Mouse (Mus musculus): ENCODE measurements around the gene Sod1.

DNA sequence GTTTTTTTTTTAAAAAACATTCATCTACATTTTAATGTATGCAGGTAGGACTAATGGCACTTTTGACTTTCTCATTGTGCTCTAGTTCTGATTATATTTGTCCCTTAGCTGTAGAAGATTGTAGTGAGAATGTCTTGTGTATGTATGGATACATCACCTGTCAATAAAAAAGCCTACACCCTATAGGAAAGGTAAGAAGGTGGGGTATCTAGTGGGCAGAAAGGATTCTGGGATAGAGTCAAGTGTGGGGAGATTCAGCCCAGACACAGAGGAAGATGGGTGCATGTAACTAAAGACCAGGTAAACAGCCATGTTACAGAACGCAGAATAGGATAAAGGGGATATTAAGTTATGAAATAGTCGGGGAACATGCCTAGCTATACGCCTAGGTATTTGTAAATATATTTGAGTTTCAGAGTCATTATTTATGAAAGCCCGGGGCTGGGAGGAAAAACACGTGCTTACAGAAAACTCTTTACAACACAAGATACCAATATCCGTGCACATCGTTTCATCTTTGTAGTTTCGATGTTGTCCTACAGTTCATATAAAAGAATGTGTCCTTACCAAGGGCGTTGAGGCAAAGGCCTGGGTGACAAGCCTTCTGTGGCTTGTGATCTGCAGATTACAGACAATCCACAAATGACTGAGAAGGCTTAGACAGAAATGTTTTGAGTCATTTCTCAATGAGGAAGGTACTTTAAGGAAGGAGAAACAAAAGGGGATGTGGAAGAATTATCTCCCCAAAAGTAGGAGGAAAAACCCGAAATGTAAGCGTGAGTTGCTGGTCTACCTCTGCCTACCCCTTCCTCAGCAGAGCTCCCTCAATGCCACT lies 5.6 kb upstream of the Sod1 start:
- TF ChIP-seq GATA1 (IDR thresholded peaks at IDR 0.05; ENCODE audit: low read length): no peak
- no peak for TF ChIP-seq TAL1 (IDR thresholded peaks at IDR 0.05; ENCODE audit: low read length)
